Mouse (Mus musculus) embryonic fibroblast, embryonic 13.5 days (primary cell): ENCODE data around the gene Mettl7a2.

Experiments used
- CTCF ChIP-seq: IDR thresholded peaks from 2 replicates; pipeline ENCODE4 v1.5.1; 2011; ENCODE audit warnings: mild to moderate bottlenecking, control low read depth, low read length, moderate library complexity, borderline replicate concordance; ENCODE audit not compliant: insufficient read depth
- POLR2A ChIP-seq: IDR thresholded peaks from 2 replicates; pipeline ENCODE4 v1.6.1; 2011; ENCODE audit warnings: low read depth, mild to moderate bottlenecking, control low read depth, low read length, moderate library complexity

GRCm38 (mm10) chr15:100410918-100411672 is 58.1 kb downstream of the Mettl7a2 start:
- TF ChIP-seq CTCF (no peak), POLR2A (no peak)
